Mouse (Mus musculus): ENCODE data around the gene Rgs7.

Gene Rgs7

DNA sequence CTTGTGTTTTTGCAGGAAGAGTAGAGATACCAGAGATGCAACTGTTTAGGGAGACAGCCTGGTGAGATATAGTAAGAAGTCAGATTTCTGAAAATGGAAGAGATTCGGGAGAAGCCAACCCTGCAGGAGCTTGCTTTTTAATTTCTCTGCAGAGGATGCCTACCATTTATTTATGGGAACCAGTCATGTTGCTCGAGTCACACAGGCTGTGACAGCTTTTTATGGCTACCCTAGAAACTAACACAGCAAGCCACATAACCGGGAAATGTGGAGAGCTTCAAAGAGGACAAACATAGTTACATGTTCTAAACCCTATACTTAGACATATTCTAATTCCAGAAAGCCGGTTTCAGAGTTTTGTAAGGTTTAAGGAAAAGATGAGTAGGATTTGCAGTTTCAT is 349.2 kb downstream of the Rgs7 start:
- DNase-seq, result no peak

DNA sequence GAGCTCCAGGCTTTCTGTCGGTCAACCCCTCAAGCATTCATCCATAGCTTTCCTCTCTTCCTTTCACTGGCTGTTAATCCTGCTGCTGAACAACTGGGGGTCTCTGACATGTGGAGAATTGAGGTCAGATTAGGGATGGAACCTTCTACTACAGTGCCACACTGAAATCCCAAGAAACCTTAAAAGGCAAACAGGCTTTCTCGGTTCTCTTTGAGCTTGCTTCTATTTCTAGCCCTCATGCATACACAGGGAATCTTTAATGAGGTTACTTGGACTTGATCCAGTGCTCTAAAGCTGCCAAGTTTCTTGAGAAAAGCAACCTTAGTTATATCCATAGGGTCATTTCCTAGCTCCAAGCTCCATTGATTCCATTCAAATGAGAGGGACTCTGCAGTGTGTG is 363.8 kb downstream of the Rgs7 start:
- DNase-seq, result peak; percentile 58

DNA sequence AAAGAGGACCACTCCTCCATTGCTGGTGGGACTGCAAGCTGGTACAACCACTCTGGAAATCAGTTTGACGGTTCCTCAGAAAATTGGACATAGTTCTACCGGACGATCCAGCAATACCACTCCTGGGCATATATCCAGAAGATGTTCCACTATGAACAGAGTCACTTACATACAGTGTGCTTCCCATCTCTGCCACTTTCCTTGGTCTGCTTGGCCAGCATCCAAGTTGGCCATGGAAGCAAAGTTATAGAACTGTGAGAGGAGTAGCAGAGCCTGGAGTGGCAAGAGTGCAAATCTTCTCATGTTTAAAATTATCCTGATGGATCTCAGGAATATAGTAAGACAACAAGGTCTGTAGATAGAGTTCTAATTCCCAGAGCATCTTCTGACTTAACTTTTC is 367.9 kb downstream of the Rgs7 start:
- no peak for DNase-seq

DNA sequence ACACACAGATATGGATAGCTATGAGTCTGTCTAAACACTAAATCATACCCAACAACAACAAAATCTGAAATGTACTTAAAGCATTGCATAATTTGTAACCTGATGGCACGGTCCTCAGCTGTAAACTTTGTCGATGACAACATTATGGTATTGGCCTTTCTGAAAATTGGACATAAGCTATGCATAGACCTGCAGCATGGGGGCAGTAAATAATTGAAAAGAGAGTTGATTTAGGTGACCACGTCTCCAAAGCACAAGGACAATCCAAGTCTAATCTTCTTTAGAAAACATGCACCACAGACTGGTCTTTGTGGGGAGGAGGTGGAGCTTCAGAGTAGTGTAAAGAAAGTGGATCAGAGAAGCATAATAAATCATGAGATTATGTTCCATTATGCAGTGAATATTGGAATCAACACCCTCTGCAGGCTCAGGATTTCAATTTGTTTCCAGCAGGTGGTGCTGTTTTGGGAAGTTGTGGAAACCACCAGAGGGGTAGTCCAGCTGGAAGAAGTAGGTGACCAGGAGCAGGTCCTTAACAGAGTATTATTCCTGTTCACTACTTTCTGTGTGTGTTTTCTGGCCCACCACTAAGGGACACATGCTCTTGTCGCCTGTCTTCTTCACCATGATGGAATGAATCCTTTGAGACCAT is 373.3 kb downstream of the Rgs7 start:
- peak; percentile 16 for DNase-seq

DNA sequence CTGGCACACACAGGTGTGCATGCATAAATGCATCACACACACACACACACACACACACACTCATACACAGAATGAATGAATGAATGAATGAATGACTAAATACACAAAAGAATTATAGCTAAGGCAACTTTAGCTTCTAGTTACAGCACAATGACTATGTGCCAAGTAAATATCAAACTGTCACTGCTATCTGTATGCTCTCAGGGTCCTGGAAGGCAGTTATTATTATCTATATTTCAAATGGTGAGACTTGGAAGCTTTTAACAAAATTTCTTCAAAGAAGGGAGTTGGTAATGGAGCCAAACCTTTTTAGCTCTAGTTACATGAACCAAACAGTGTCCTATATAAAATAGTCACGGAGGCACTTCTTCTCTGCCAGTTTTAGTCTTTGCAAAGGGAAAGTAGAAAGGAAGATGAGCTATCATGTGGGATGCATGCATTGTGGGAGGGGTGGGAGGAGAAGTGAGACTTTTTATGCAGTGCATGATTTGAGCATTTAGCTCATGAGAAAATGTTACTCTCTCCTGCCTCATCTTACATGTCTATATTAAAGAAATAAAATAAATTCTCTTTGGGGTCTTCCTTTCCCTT is 383.9 kb downstream of the Rgs7 start:
- no peak for DNase-seq

DNA sequence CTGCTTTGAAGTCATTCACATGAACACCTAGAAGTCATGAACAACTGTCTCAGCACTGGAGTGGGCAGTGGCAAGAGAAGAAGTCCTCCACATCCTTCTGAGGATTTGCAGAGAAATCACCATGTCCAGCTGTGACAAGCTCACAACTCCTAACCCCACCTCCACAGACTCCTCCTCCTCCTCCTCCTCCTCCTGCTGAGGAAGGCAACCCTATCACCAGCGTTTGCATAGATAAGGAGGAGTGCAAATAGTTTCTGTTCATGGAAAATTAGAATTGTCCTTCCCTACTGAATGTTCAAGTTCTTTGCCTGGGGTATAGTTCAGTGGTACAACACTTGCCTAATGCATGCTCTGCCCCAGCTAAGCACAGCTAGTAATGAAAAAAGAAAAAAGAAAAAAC is 386.0 kb downstream of the Rgs7 start:
- no peak for DNase-seq

DNA sequence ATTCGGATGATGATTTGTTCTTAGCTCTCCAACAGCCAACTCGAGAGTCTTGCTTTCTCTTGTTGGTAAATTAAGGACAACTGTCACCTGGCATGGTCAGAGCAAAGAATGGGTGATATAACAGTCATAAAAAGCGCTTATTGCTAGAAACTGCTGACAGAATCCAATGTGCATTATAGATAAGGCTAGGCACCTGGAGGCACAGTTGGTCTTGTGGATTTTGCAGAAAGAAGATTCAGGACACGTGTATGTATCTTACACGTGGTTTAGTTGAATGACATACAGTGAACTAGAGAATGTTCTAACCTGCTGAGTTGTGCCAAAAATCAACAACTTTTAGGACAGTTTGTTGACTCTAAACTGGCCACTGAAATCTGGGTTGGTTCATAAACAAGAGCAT is 386.9 kb downstream of the Rgs7 start:
- DNase-seq, result no peak

DNA sequence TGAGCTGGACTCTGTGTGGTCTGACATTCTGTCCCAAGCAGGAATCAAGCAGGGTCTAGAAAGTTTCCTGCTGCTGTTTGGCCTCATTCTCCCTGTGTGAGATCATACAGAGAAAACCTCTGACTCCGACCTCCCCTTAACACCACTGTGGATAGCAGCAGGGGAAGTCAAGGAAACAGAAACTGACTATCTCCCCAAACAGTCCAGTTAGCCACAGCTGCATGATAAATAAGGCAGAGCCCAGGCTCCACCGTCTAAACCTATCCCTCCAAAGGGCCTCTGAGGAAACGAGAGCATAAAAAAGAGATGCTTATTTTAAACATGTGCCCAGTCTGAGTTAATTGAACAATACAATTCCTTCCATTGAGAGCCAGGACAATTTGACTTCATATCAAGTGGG is 395.3 kb downstream of the Rgs7 start:
- no peak for DNase-seq

DNA sequence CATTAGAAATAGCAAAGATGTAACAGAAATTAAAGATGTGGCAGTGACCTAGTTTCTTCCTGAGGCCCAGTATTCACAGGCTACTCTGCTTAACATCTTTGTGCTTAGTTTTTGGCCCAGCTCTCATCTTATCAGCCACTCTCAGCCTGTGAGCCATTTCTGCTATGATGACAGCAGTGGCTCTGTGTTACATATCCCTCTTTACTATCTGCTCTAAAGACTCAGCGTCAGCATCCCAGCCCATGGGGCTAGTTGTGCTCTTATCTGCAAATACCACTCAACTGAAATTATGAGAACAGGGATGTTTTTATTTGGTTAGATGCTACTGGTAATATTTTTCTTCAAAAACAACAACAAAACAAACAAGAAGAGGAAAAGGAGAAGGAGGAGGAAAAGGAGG is 410.2 kb downstream of the Rgs7 start:
- no peak for DNase-seq

DNA sequence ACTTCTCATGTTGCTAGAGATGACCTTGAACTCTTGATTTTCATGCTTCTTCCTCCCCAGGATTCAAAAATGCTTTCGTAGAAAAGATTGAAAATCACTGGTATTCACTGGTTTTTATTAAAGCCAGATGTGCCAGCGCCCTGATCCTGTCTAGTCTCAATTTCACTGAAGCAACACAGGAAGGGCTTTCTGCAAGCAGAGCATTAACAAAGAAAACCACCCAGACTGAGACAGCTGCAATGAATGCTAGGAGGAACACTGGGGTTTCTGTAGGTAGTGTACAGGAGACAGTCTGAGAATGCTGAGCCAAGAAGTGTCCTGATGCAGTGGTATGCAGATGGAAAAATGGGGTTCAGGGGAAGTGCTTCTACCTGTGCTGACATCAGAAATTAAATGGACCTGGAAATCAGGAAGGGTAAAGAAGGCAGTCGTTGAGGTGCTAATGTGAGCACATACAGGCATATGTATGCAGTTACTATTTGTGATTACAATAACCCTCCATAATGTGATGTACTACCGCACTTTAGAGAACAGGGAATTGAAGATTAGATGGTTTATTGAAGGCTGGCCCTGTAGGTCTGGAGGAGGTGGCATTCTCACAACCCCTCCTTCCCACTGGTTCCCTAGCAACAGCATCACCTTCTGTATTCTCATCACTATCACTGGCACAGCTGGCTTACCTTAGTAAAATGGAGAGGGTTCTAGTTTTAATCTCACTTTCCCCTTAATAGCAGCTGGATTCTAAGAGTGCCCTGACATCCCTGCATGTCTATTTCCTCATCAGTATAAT is 412.3 kb downstream of the Rgs7 start:
- no peak for DNase-seq

DNA sequence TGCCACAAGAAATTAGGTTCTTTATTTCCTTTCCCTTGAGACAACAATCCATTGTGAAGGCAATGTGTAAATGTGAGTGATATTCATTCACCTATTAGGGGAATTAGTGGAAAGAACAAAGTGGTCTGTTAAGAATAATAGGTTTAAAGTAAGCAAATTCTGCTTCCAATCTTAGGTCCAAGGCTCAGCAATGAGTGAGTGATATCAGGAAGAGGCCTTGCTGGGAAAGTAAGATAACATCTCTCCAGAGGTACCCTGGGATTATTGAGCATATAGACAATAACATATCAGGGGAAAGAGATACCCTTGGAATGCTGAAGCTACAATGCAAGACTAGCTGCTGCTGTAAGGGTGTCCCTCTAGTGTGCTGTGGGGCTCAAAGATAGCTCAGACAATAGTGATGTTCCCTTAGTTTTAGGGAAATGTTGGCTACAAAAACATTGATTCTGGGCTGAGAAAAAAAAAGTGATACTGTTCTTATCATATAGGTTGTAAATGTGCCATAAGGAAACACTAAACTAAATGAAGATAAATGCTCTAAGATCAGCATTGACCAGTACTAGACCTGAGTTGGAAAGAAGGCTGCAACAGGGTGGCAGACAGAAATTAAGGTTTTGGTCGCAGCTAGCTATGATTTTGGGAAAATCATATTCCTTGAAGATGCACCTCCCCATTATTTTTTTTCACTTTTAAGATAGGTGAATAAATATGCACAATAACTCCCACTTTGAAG is 418.6 kb downstream of the Rgs7 start:
- no peak for DNase-seq

DNA sequence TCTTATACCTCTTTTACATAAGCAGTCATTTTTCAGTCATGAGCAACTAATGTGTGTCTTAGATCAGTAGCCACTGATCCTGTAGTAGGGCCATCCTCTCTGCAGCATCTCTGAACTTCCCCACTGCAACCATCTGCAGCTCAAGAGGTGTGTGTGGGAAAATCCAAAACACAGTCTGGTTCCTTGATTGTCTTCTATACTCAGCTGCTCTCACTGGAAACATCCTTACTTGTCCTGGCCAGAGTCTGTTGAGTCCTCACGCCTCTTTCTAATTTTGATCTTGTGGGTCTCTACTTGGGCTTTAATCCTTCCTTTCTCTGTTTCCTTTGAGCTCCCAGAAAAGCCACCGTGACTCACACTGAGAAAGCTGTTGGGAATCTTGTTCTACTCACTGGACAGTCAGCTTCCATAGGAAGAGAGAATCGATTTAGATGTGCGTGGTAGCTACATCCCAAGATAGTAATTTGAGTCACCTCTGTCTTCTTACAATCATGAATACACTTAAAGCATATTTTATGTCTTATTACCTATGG is 422.5 kb downstream of the Rgs7 start:
- no peak for DNase-seq

DNA sequence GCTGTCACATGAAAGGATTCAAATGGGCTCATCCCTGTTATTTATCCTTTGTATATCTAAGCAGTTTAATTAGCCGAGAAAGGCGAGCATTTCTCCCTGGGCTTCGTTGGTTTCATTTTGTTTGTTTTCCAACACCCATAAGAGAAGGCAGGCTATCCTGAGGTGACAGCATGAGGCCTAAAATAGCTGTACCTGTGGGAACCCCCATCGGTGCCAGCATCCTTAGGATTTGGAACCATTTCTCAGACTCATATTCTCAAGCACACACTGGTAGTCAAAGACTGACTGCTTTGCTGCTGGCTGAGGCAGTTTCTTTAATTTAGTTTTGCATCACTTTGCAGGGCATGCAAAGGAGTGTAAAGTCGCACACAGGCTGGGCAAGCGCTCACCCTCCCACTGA is 443.2 kb downstream of the Rgs7 start:
- DNase-seq, result no peak

DNA sequence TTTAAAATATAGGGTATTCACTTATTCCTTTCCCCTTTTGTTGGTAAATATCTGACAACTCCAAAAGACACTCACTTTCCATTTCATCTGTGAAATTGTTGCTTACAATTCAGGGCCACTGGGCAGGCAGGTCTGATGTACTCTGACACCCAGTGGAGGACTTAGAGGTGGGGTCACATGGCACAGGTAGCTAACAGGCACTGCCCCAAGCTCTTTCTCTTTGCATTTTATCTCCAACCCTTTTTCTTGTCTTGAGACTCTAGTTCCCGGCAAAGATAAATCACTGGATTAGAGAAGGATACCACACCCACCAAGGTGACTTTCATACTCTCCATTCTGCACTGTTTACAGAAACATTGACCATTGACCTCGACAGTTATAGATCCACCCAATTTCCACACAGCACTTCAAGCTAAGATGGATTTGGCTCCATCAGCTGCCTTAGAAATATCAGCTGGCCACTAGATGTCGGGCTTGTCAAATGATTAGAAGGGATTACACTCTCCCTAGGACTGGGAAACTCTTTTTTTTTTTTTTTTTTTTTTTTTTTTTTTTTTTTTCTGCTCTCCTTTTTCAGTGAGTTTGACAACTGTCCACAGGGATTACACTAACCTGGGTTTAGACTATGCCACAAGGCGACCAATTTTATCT is 451.0 kb downstream of the Rgs7 start:
- peak; percentile 61 for DNase-seq

DNA sequence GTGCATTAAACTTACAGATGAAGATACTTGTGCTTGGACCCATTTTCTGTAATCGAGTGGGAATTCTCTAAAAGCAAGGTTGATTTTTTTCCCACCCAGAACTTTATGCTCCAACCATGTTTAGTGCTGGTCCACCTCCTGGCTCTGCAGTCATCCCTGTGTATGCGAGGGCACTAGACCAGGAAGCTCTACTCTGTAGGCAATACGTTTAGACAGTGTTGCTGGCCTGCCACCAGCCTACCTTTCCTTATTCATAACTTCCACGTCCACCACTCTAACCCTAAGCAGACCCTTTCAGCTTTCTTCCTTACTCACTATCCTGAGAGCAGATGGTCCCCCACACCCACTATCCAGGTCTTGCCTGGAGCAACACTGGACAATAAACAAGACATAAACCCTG is 452.3 kb downstream of the Rgs7 start:
- DNase-seq, result no peak

DNA sequence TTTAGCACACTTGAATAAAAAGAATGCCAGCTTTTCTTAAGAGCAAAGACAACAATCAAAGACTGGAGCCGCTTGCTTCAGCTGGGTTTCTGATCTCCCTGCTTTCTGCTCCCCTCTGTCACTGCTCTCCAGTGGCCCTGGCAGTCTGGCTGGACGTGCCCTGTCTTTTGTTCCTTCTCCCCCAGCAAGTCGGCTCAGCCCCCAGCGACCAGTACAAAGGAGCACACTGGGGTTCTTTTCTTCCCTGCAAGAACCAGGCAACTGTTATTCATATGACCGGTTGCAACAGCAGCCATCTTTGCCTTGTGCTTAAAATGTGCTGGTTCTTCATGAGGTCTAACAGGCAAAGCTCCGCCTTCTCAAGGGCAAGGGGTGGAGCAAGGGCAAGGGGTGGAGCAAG is 452.7 kb downstream of the Rgs7 start:
- no peak for DNase-seq

DNA sequence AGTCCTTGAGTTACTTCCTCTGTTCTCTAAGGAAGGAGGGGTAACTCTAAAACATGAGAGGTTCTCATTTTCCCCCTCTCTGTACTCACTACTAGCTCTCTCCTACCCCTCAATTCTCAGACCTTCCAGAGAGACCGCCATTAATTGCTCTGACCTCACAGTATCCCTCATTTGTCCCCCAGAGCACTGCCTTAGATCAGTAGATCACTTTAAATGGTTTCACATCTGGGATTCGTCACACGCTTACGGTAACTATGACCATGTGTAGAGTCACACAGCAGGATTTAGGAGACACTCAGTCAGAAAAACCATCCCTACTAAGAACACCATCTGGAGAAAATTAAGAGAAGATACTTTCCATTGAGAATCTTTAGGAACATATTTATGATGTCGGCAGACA is 456.8 kb downstream of the Rgs7 start:
- no peak for DNase-seq

DNA sequence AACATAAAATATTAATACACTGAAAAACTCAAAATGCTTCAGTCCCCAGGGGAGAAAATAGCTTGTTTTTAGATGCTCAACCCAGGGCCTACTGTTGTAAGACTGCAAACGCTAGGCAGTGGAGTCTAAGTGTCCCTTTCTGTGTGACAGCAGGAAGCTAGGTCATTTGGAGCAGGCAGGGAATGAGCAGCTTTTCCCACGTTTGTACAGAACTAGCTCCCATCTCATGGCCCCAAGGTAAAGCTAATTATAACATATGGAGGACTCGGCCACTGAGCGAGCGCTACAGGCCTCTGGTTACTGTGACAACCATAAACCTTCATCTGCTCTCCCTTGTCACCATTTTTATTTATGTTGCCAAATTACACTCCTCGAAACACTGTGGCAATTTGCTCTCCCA is 460.3 kb downstream of the Rgs7 start:
- no peak for DNase-seq

DNA sequence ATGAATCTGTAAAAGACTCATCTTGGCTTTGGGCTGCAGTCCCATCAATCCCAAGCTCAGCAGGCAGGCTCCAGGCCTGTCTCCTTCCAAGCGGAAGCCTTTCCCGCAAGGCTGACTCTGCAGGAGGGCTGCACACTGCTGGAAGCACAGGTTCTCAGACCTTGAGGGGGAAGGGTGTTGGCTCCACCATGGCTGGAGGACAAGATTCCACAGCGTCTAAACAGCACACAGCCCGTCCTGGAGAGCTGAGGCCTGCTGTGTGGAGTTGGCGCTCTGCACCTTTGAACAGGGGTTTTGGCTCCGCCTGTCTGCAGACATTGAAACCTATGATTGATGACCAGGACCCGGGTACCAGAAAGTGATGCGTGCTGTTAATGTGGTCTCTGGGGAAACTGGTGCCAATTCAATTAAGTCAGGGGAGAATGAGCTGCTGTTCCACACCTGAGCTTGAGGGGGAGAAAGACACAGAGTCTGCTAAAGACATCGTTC is 463.5 kb downstream of the Rgs7 start:
- DNase-seq, result no peak

DNA sequence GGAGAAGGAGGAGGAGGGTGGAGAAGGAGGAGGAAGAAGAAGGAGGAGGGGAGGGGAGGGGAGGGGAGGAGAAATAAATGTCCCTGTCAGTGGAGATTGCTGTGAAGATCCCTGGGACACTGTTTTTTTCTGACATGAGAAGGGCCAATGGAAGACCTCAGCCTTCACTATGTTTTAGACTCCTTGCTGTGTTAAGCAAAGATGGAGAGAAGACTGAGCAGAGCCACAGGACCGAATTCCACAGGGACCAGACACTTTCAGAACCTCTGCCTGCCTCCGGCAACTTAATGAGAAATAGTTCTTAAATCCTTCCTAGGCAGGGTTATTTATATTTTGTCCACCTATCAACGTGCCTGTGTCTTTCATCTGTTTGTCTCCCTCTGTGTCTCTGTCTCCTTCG is 464.0 kb downstream of the Rgs7 start:
- no peak for DNase-seq

DNA sequence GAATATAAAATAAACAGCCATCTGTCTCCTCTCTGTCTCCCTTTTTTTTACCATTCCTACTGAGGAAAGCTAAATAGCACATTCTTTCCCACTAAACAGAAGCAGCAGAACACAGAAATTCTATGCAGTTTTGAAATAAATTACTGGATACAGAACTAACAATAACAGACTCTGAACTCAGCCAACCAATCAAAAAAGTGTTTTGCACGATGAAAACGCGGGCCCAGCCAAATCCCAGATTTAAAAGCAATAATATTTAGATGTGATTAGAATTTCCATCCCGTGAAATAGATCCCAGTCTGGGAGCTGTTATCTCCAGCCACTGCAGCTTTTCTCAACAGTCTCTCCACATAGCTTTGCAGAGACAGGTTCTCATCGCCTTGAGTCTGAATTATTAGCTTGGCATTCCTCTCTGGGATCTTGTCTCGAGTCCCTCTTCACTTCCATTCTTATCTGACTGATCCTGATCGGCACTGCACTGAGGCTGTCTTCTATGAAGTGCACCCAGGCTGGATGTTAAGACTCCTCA is 466.5 kb downstream of the Rgs7 start:
- no peak for DNase-seq

DNA sequence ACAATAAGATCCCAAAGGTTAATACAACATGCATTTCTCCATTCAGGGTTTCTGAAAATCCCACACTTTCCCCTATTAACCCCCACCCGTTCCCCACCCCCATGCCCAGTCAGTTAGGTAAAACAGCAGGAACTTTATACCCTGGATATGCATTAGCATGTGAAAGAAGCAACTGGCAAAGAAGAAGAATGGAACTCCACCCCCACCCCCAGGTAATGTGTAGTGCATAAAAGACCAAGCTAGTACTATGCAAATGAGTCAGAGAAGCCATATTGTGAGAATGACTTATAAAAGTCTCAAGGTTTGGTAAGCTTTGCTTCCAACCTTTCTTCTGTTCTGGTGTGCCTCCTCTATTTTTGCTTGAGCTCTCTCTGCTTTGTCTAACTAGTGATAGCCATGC is 468.2 kb downstream of the Rgs7 start:
- no peak for DNase-seq

Measured in cerebellum, adult 8-10 months (tissue).